Mouse (Mus musculus): ENCODE measurements around the gene Dab2ip.

Gene Dab2ip

GRCm38 (mm10) chr2:35557911-35558825 lies at the start of gene Dab2ip:
Gene Dab2ip (plus strand): TSS chr2:35558266.
- DNase-seq (ENCODE audit: low spot score in 2 of 2) = peak; percentile 44 to 86

GRCm38 (mm10) chr2:35508597-35509342 lies 49.3 kb upstream of the Dab2ip start:
- DNase-seq (ENCODE audit: low spot score in 2 of 2) = peak; percentile 56 to 79

GRCm38 (mm10) chr2:35509343-35509667 lies 48.8 kb upstream of the Dab2ip start:
- no peak for DNase-seq (ENCODE audit: low spot score in 2 of 2)

- DNase-seq (ENCODE audit: low spot score in 2 of 2) = no peak
These were observed 48.2 kb upstream of the Dab2ip start for GRCm38 (mm10) chr2:35509888-35510287.

GRCm38 (mm10) chr2:35510920-35511319 lies 47.1 kb upstream of the Dab2ip start:
- DNase-seq (ENCODE audit: low spot score in 2 of 2) = no peak

- DNase-seq (ENCODE audit: low spot score in 2 of 2) = no peak
These were observed 45.8 kb upstream of the Dab2ip start for GRCm38 (mm10) chr2:35512226-35512625.

GRCm38 (mm10) chr2:35514051-35514892 lies 43.8 kb upstream of the Dab2ip start:
- no peak for DNase-seq (ENCODE audit: low spot score in 2 of 2)

GRCm38 (mm10) chr2:35526612-35527242 lies 31.3 kb upstream of the Dab2ip start:
- DNase-seq (ENCODE audit: low spot score in 2 of 2) = no peak

- no peak for DNase-seq (ENCODE audit: low spot score in 2 of 2)
These were observed 29.0 kb upstream of the Dab2ip start for GRCm38 (mm10) chr2:35529086-35529485.

GRCm38 (mm10) chr2:35529856-35530255 lies 28.2 kb upstream of the Dab2ip start:
- DNase-seq (ENCODE audit: low spot score in 2 of 2) = peak in 1 of 2 experiments; percentile 70

GRCm38 (mm10) chr2:35530732-35531131 lies 27.3 kb upstream of the Dab2ip start:
- DNase-seq (ENCODE audit: low spot score in 2 of 2) = no peak

GRCm38 (mm10) chr2:35533646-35534045 lies 24.4 kb upstream of the Dab2ip start:
- no peak for DNase-seq (ENCODE audit: low spot score in 2 of 2)

- peak; percentile 53 to 90 for DNase-seq (ENCODE audit: low spot score in 2 of 2)
These were observed 18.6 kb upstream of the Dab2ip start for GRCm38 (mm10) chr2:35539276-35539972.

GRCm38 (mm10) chr2:35540798-35541197 lies 17.3 kb upstream of the Dab2ip start:
- no peak for DNase-seq (ENCODE audit: low spot score in 2 of 2)

- DNase-seq (ENCODE audit: low spot score in 2 of 2) = peak in 1 of 2 experiments; percentile 49
These were observed 13.3 kb upstream of the Dab2ip start for GRCm38 (mm10) chr2:35544717-35545116.

GRCm38 (mm10) chr2:35545125-35545590 lies 12.9 kb upstream of the Dab2ip start:
- DNase-seq (ENCODE audit: low spot score in 2 of 2) = no peak

- DNase-seq (ENCODE audit: low spot score in 2 of 2) = no peak
These were observed 11.6 kb upstream of the Dab2ip start for GRCm38 (mm10) chr2:35546462-35546861.

- DNase-seq (ENCODE audit: low spot score in 2 of 2) = no peak
These were observed 8.9 kb upstream of the Dab2ip start for GRCm38 (mm10) chr2:35549191-35549590.

GRCm38 (mm10) chr2:35550097-35550496 lies 8.0 kb upstream of the Dab2ip start:
- DNase-seq (ENCODE audit: low spot score in 2 of 2) = no peak

- peak in 1 of 2 experiments; percentile 20 for DNase-seq (ENCODE audit: low spot score in 2 of 2)
These were observed 1.1 kb upstream of the Dab2ip start for GRCm38 (mm10) chr2:35556918-35557486.
